Mouse (Mus musculus) gastrocnemius, postnatal 10 days (tissue): Measurements from ENCODE around the gene Magee2. TPM values are rescaled to one million over a fixed set of nuclear protein-coding genes. Genes with fewer than 3 reads are reported as not detected.
"Not testable (repeated sequence)": the region's sequence is repeated elsewhere in the genome, so short reads cannot be mapped to it uniquely, and the experiment has no call there.

Experiments
- DNase-seq: peaks from one replicate; pipeline ENCODE4 v3.0.0; 2021; ENCODE audit warnings: mixed read lengths
- long read RNA-seq, 2 experiments: library from polyadenylated mRNA; stranded (forward); transcript quantifications; one replicate each; pipeline ENCODE4 v2.0.0; 2021
- total RNA-seq, 2 experiments: library from RNA; stranded (reverse); gene quantifications; 2 replicates each; pipeline ENCODE4 v1.2.3; 2021

Magee2 gene
- total RNA-seq = under 1 TPM; 0.19 to 0.36 TPM
- long read RNA-seq, experiment 1 = 0 reads
- long read RNA-seq, experiment 2 = 0 reads

DNA sequence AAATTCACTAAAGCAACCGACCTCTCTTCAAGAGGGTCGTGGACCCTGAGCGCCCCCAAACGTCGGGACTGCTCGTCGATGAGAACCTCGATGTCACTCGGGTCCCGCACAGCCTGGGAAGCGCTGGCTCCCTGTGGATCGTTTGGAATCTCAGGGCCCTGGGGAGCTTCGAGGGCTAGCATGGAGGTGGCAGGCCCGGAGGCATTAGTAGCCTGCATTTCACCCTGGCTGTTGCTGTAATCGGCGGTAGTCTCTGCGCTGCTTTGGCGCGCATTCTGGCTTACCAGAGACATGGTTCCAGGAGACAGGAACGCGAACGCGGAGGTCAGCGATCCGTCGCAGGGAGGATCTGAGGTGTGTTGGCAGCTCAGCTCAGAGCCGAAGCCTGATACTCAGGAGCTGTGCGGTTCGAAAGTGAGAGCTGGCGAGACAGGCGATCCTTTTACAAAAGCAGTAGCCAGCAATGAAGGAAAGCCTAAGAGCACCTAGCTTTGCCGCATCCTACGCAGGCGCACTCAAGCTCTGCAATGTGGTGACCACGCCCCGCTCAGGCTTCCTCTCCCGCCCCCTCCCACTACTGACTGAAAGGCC, at the start of gene Magee2:
Gene Magee2, minus strand, starts transcription at position 517 of the 591 bp plus-strand sequence.
- peak; percentile 5 for DNase-seq

DNA sequence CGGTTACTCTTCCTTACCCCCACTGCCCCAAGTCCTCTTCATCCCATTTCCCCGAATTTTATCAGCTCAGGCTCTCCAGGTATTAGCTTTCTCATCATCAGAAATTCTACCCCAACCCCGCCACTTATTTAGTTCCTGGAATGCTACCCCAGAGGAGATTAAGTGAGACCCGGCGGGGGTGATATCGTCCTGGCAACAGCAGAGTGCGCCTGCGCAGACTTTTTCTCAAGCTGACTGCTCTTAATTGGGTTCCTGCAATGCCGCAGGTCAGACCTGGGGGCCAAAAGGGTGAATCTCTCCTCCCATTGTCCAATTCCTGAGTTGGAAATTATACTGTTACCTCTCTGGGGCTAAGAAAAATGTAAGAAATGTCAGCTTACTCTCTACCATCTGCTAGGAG, 3.5 kb downstream of the Magee2 start:
- DNase-seq = no peak

DNA sequence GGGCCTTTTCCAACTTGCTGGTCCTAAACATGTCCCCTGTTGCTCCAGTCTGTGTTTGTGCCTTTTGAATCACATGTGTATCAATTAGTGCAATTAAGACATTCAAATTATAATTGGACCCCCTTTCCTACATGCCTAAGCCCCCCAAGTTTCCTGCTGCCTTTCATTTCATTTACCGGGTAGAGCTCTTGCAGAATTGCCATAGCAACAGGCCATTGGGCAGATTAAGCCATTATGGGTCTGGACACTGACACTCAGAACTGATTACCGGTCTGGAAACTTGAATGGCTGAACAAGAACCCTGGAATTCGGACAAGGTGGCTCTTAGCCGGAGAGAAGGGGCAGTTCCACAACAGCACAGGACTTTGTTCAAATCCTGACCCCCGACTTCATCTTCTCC, 39.5 kb downstream of the Magee2 start:
- DNase-seq = not testable (repeated sequence)

DNA sequence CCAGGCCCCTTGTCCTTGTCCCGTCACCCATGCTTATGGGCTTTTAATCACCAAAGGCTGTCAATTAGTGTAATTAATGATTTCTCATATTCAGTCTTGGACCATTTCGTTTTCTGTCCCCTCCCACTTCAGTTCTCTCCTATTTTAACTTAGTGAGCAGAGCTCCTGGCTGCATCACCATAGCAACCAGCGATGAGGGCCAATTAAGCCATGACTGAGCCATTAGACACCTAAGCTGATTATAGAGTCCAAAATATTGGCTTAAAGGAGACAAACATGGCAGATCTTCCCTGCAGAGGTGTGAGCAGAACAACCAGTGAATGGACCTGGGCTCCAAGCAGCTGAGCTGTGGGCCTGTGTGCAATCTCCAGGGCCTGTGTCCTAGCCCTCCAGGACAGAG, 40.1 kb downstream of the Magee2 start:
- DNase-seq = not testable (repeated sequence)

DNA sequence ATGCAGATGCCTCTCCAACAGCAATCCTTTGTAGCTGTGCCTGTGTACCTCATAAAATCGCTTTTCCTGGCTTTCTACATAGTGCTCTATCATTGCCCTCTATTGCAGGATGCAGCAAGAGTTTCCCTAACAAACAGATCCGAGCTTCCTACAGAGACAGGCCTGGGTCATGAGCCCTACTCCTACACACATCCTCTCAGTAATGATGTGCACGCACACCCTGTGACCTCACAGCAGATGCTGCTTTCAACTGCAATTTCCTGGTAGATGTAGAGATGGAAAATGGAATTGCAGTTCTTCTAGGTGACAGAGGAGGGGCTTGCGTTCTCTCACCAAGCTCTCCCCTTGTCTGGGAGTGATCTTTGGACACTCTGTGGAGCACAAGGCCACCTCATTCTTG, 43.4 kb downstream of the Magee2 start:
- not testable (repeated sequence) for DNase-seq

Other genes with a start within 250 kb of the Magee2 start
- 1 to 10 TPM; 2.0 to 3.1 TPM for gene Zdhhc15, start 186.2 kb downstream of the Magee2 start, total RNA-seq
- gene Pbdc1, start 222.5 kb upstream of the Magee2 start, total RNA-seq = 10 to 100 TPM in 1 of 2 experiments, 1 to 10 TPM in 1; 8.4 to 12.3 TPM